Mouse (Mus musculus) MEL-GATA-1-ER (cell line): ENCODE measurements around the gene Sik3.

Experiments used
- DNase-seq: peaks from one replicate; pipeline ENCODE4 v3.0.0-alpha.2; 2012; ENCODE audit warnings: low read depth; ENCODE audit errors: extremely low read depth

Gene Sik3

DNA sequence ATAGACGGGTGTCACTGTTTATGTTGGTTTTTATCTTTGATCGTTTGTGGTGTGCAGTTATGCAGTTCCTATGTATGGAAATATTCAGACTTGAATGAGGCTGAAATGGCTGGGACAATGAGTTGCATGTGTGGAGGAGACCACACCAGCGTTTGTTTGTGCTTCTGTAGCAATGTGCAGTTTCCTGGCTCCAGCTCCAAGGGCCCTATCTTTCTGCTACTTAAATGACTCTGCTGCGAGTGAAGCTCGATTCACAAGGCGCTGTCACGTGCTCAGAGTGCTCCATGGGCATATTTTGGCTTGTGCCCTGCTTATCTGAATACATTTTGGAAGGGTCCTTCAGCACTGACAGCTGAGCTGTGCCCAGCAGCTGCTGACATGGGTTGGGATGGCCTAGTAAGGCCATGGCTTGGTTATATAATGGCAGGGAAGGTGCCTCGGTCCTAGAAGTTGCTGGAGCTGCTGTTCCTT, 2.5 kb downstream of the Sik3 start:
- DNase-seq: no peak

DNA sequence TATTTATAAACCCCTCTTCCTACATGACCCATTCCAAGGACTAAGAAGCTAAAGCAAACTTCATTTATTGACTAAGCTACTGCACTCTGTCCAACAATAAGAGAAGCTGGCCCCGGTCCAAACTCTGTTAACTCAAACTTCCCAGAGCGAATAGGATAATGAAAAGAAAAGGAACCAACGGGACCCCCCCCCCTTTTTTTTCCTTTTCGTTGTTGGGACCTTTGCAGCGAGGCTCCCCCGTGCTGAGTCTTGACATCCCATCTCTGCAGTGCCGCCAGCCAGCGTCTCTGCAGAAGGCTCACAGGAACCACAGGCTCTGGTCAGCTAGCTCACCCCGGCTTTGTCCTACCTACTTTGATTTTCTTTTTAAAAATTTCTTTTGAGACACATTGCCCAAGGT, 3.2 kb downstream of the Sik3 start:
- DNase-seq: no peak

DNA sequence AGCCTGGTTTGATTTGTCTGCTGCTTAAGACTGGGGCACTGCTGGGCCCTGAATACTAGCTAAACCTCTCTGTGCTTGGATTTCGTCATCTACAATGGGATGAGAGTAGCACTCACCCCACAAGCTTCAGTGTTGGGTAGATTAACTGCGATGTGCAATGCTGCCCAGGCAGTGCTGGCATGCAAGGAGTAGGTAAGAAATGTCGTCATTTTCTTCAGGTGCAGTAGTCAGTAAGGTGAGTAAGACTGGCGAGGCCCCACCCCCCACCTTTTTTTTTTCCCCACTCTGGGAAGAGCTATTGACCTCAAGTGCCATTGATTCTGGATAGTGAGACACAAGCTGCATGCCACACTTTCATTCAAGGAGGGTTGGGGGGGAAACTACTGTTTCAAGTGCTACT, 3.8 kb downstream of the Sik3 start:
- no peak for DNase-seq

DNA sequence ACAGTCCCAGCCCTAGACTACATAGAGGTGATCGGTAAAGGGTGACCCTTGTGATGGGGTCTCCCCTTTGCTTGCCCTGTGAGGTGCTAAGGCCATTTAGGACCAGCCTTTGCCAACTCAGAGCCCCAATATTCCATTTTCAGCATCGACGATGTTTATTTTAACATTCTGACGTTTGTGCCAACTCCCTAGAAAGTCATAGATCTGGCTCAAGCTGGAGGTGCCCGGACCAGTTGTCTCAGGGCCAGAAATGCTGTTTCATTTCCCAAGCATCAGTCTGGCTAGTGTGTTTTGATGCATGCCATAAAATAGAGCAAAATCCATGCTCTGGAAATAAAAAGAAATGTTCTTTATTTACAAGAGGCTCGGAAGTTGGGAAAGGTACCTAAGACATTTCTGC, 5.7 kb downstream of the Sik3 start:
- DNase-seq: no peak

DNA sequence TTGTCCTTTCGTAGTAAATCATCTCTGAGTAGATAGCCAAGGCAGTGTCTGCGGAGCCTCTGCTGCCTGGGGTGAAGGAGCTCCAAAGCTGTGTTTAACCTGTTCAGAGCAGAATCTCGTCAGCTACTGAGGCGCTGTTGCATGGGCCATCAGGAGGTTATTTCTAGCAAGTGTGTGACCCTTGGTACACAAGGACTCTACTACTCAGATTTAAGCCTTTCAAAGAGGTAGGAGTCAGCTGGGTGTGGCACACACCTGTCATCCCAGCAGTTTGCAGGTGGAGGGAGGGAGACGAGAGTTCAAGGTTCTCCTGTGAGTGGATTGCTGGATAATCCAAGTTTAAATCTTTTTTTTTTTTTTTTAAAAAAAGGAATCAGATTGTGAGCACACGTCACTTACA, 7.4 kb downstream of the Sik3 start:
- DNase-seq: no peak

DNA sequence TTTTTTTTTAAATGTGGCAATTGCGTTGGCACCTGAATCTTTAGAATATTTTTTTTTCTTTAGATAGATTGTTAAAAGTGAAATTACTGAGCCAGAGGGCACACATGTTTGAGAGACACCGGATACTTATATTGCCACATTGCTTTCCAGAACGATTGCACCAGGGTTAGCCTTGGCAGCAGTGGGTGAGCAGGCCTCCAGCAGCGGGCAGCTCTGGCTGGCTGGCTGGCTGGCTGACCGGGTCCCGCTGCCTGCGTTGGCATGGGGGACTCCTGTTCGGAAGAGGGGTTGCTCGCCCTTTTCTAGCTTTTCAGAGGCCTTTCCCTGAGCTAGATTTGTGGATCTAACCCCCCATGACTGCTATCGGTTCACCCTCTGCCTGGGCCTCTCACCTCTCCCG, 11.0 kb downstream of the Sik3 start:
- DNase-seq: no peak

DNA sequence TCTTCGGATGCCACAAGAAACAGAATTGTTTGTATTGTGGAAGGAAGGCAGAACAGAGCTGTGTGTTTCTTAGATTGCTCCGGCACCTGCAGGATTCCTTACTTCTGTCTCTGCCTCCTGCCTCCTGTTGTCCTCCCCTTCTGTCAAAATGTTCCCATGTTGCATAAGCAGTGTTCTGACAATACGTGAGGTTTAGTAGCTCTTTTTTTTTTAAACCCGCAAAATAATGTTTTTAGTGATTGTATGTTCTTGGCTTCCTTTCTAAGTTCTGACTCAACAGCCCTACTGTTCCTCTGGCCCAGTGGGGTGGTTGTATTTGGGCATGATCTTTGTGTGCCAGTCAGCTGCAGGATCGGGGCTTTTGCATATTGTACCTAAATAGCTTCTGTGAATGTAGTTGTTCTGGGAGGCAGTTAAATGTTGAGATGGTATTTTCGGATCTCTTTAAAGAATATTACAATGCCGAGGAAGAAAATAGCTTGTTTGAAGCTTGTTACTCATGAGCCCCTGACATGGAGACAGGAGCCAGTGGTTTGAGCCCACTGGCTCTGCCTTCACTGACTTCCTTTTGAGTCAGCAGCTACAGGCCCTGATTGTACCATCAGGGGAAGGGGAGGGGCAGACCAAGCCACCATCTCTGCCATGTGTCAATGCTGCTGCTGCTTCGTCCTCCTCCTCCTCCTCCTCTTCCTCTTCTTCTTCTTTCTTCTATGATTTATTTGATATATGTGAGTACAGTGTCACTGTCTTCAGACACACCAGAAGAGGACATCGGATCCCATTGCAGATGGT, 13.6 kb downstream of the Sik3 start:
- DNase-seq: no peak

DNA sequence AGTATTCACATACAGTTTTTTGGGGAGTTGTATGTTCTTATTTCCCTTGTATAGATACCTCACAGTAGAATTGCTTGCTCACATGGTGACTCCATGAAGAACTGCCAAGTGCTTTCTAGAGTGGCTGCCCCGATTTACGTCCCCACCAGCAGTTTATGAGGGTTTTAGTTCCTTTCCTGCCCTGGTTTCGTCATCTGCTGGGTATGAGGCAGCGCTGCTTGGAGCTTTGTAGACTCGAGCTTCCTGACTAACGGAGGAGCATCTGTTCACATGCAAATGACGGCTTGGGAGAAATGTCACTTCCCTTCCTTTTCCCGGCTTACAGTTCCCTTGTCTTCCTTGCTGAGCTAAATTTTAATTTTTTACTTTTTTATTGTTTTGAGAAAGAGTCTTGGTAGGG, 15.4 kb downstream of the Sik3 start:
- no peak for DNase-seq

DNA sequence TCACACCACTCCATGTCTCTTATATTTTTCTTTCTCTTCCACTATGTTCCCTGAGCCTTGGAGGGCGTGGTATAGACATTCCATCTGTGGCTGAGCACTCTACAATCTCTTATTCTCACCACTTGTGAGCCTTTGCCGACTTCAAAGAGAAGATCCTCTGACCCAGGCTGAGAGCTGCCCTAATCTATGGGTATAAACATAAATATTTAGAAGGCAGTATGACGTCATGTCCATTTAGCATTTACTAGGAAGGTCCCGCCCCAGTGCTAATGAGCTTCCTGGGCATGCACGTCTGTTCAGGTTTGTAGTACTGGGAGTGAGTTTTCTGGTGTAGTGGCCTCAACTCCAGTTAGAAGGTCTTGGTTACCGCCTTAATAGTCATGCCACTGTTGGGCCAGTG, 16.9 kb downstream of the Sik3 start:
- no peak for DNase-seq

DNA sequence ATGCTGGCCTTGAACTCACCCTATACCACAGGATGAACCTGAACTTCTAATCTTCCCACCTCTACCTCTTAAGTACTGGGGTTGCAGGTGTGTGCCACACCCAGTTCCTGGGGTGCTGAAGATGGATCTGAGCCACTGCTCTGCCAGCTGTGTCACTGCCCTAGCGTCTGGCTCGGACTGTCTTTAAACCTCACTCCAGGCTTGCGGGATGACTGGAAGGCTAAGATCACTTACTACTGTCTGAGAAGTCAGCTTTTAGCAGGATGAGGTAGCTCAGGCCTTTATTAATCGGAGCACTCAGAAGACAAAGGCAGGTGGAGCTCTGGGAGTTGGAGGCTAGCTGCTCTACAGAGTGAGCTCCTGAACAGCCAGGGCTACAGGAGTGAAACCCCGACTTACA, 17.6 kb downstream of the Sik3 start:
- no peak for DNase-seq

DNA sequence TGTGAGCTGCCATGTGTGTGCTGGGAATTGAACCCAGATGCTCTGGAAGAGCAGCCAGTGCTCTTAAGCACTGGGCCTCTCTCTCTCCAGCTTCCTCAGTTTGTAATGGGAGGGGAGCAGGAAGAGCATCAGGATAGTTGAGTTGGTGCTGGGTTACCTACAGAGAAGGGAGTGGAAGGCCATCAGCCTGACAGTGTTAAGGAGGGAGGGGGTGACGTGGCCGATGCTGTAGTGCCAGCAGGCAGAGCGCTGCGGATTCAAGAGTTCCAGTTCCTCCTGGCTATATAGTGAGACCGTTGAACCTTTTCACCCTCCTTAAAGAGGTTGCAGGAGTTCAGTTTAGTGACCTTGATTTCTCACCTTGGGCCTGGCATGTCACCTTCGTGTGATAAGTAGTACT, 18.3 kb downstream of the Sik3 start:
- DNase-seq: no peak

DNA sequence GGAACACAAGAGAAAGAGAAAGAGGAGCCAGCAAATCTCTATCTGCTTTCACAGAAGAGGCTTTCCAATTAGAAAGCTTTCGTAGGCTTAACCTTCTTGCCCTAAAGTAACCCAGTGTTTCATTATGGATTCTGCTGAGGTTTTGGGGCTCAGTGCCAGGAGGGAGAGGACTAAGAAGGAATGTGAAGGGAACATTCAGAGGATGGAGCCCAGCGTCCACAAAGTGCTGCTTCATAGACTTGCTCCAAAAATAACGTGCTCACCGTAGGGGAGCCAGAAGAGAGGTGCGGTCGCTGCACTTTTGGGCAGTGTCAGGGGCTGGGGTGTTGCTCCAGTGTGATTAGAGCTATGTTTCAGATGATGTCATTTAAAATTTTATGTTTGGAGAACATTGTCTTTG, 19.6 kb downstream of the Sik3 start:
- no peak for DNase-seq

DNA sequence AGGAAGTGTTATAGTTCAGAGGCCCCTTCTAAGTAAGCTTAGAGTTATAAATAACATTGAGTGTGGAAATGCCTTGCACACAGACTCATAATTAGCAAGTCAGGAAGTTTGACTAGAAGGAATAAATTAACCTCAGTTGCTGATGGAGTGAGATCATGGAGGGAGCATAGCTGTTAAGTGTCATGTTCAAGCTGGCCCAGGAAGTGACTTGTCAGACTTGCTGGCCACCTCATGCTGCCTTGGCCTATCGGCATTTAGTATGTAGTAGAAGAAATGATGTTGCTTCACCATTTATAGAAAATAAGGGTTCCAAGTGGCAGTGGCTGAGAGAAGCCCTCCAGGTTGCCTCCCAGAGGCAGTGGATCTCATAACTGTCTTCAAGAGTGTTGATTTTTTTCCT, 20.4 kb downstream of the Sik3 start:
- DNase-seq: no peak

DNA sequence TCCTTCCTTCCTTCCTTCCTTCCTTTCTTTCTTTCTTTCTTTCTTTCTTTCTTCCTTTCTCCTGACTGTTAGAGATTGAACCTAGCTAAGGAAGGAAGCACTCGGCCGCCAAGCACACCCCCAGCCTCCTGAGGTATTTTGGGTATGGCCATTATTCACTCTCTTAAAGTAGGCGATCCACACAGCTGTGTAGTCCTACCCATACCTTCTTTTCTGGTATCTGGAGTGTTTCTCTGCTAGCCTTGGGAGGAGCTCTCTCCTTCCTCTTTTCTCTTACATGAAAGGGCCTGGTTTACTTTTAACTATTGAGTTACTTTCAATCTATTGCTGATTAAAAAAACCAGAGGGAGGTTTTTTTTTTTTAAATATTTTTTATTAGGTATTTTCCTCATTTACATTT, 21.2 kb downstream of the Sik3 start:
- no peak for DNase-seq

DNA sequence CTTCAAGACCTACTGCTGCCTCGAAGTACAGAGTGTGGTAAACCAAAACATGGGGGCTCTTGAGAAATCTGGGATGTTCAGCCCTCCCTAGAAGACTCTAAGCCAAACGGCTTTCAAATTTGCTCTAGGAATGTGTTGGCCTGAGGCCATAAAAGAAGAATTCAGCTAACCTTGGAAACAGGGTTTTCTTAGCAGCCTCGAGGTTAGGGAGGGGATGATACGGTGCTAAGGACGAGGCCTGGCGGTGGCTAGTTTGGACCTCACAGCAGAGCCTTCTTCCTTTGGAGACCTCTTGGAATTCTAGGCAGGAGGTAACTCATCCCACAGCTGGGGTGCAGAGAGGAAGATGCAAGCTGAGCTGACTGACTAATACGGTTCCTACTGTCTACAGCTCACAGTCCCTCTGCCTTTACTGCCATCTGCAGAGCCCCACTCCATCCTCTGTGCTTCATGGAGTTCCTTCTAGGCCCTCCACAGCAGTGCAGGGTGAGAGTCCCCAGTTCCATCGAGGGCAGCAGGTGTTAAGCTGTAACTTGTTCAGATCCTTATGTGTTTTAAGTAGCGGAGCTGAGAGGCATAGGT, 22.8 kb downstream of the Sik3 start:
- no peak for DNase-seq

DNA sequence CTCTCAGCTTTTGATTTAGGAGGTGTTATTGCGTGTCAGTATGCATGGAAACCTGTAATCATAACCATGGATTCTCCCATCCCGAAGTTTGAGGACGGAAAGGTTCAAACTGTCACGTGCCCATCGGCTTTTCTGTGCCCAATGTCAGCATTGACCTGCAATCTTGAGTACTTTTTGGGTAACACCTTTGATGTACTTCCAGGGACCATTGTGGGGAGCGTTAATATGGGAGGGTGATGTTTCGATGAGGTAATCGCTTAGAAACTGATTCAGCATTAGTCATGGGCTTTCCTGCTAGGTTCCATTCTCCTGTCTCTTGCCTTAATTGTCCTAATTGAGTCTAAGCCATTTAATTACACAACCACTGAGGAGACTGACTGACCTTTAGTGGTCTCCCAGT, 24.3 kb downstream of the Sik3 start:
- DNase-seq: no peak

DNA sequence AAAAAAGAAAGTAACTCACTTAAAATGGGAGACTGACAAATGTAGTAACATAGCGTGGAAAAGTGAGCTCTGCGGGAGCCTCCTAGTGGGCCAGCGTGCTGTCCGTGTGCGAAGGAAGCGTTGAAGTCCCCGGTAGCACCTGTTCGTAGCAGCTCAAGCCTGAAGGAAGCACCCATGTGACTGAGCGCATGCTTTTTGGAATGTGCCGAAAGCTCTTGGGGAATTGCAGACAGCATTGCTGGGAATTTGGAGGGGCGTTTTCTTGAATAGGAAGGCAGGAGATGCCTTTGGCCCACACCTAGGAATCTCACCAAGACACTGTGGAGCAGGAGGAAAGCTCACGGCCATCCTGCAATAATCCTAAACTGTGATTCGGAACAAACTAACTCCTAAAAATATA, 26.2 kb downstream of the Sik3 start:
- no peak for DNase-seq

DNA sequence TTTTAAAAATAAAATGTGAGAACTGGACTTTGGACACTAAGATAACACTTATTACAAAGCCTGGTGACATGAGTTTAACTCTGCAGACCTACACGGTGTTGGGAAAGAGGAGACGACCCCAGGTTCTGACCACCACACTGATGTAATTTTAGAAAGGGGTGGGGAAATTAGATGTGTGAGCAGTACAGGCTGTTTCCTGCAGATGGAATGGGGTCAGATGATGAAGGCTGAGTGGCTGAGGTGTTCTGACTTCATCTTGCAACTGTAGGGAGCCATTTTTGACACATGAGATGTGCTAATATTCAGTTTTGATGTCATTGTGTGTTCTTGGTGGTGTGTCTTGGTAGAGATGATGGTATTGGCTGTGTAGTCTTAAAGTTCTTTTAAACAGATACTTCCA, 28.6 kb downstream of the Sik3 start:
- DNase-seq: no peak

DNA sequence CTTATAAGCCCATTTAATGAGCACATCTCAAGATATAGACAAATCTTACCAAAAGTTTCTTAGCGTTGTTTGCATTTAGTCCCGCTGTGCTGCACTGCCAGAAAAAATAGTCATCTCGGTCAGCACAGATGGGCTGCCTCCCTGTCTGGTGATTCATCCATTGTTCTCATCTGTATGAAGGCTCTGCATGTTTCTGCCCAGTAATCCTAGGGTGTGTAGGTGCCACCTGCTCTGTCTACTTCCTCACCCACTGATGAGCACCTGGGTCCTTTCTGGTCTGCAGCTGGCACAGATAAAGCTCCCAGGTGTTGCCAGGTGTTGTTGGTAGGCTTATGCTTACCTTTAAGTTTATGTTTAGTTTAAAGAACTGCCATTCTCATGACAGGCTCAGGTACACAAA, 29.8 kb downstream of the Sik3 start:
- DNase-seq: no peak

DNA sequence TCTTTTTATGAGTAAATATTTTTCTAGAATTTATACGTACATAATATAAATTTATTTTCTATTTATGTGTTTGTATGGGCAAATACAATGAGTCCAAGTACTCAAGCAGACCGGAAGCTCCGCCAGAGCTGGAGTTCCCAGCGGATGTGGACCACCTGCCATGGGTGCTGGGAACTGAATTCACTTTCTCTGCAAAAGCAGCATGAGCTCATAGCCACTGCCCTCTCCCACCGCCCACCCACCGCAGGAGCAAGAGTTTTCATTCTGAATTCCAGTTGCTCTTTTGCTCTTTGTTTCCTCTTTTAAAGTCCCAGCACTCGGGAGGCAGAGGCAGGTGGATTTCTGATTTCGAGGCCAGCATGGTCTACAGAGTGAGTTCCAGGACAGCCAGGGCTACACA, 31.0 kb downstream of the Sik3 start:
- no peak for DNase-seq

DNA sequence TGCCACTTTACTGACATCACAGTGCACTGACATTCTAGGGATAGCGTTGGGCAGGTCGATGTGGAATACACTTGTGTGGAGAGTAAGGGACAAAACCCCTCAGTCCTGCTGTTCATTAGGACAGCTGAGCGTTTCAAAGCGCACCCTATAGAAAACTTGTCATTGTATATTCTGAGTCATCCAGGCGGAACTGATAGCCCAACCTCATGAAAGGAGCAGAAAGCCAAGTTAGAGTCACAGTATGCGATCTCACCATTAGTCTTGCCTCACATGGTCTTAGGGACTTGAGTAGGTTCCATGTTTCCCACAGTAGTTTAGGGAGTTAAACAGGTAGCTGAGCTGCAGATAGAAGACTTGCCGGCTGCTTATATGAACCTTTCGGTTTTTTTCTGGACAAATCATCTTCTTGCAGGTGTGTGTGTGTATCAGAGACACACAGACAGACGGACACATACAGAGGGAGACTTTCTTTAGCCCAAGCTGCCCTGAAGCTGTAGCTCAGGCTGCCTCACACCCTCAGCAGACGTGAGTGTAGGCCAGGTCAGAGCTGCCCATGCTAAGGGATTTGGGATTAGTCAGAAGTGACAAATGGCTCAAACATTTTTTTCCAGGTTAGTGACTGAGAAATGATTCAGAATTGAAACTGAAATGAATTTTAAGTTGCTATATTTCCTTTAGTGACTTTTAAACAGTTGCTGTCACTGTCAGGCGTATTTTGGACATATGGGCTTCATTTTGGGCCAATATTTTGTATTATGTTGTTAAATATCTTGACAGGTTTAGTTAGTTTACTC, 34.3 kb downstream of the Sik3 start:
- no peak for DNase-seq

DNA sequence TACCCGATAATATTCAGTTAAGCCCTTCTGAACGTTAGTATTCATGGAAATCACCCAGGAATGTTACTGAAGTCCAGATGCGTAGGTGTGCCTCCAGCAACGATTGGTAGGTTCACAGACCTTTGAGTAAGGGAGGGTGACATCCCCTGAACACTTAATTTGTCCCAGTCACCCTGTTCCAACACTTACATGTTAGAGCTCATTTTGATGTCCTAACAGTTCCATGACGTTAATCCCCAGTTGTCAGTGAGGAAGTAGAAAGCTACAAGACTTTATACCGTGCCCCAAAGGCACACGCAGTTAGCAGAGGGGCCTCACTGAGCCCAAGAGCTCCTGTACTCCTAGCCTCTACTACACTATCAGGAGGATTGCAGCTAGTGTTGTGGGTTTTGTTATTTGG, 36.9 kb downstream of the Sik3 start:
- DNase-seq: no peak

DNA sequence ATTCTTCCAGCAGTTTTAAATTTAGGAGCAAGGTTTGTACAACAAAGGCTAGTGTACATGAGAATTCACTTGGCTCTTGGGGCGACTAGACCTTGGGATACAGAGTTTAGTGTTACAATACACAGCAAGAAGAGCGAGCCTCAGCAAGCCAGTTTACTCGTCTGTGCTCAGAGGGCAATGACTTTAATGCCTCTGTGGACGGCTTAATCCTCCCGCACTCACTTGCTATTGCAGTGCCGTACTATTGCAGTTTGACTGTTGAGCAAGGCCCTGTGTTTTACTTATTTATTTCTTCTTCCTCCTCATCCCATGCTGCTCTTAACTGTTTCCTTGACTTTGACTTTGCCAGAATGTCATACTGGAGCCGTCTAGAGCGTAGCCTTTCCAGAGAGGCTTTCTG, 37.6 kb downstream of the Sik3 start:
- DNase-seq: no peak
